8 mouse cellular contexts compared by ENCODE assay signal in genomic region chr1:172147835-172148278, GRCm38 (mm10). TPM values are rescaled to one million over a fixed set of nuclear protein-coding genes. Genes with fewer than 3 reads are reported as not detected.
DNase-seq lines count a peak whose midpoint lies in the region; ATAC-seq lines count a peak whose summit lies in the region.

Gene Dcaf8, plus strand, starts transcription at chr1:172148084.

- H3K4me2 ChIP-seq in hindbrain, embryonic 15.5 days, result peak within 1 kb of the TSS; percentile 66

- H3K27me3 ChIP-seq in hindbrain, embryonic 15.5 days, result no peaks in the 10 kb centered on the region

- ATAC-seq in hindbrain, embryonic 15.5 days (ENCODE audit: low FRiP score, low read depth), result peak; percentile 99

- peak within 1 kb of the TSS; percentile 75 for H3K4me3 ChIP-seq in hindbrain, embryonic 15.5 days

- H3K9ac ChIP-seq in hindbrain, embryonic 15.5 days, result peak within 1 kb of the TSS; percentile 85

- DNase-seq in T-cell, adult 2 months (ENCODE audit: low spot score), result peak; percentile 99
- DNase-seq in cerebellum, postnatal 36 days, result peak; percentile 95 to 98
- DNase-seq in frontal cortex, postnatal 36 days (ENCODE audit: low spot score in 2 of 2), result peak; percentile 96 to 97
- peak; percentile 93 for DNase-seq in left cerebral cortex, adult 11 months (ENCODE audit: low spot score)
- peak; percentile 98 to 99 for DNase-seq in lung, postnatal 4 days
- peak; percentile 90 for DNase-seq in retina, postnatal 7 days (ENCODE audit: low read depth, low spot score)
- DNase-seq in urinary bladder, adult 2 months (ENCODE audit: low spot score), result peak; percentile 95

- H3K36me3 ChIP-seq in hindbrain, embryonic 15.5 days, result peaks cover 16% of the 10 kb centered on the region; the same call in 1 of the 2 replicates

- H3K27ac ChIP-seq in hindbrain, embryonic 15.5 days (replicated peaks), result peak within 1 kb of the TSS; percentile 89

- WGBS in hindbrain, embryonic 15.5 days, result 0% methylated on average over 42 of the region's 42 CpGs

- H3K4me1 ChIP-seq in hindbrain, embryonic 15.5 days (replicated peaks), result peaks cover 21% of the 10 kb centered on the region

- no peaks in the 10 kb centered on the region for H3K9me3 ChIP-seq in hindbrain, embryonic 15.5 days

RNA-seq across cellular contexts. Expression of gene Dcaf8, which starts in this region (rescaled TPM):
- polyA plus RNA-seq in hindbrain, embryonic 15.5 days (2015; fragmentation: Nextera tagmentation; extraction: Ambion mirVana), result 84.6 and 85.8 TPM in 2 replicates
- 115 and 118 TPM in 2 replicates for polyA plus RNA-seq in urinary bladder, adult 2 months (2012; rRNA removed)

Comparison
In these comparisons a context has a peak if more than half of its experiments do, and no peak if none do; other contexts are left out.
1. Peak in every context shown above with its lines: DNase-seq, ATAC-seq, H3K4me3 ChIP-seq and H3K27ac ChIP-seq.